Mouse (Mus musculus) embryonic facial prominence, embryonic 12.5 days (tissue): Measurements from ENCODE around the gene Oxsr1. TPM values are rescaled to one million over a fixed set of nuclear protein-coding genes. Genes with fewer than 3 reads are reported as not detected.
"Not testable (repeated sequence)": the region's sequence is repeated elsewhere in the genome, so short reads cannot be mapped to it uniquely, and the experiment has no call there.

Experiments
- ATAC-seq: fragments of 200-750 bp; cut with Nextera tagmentation; 2 replicates; pipeline ENCODE4 v1.8.0; 2017; ENCODE audit not compliant: insufficient number of reproducible peaks, insufficient read depth, low FRiP score, low TSS enrichment
- H3K27ac ChIP-seq: fragments of 300-500 bp; sonication (generic); 2 replicates; pipeline ENCODE4 v1.5.1; 2016; ENCODE audit warnings: mild to moderate bottlenecking
- H3K27me3 ChIP-seq: fragments of 300-500 bp; sonication (generic); 2 replicates; pipeline ENCODE4 v1.6.1; 2016; ENCODE audit warnings: mild to moderate bottlenecking, moderate library complexity
- H3K36me3 ChIP-seq: fragments of 300-500 bp; sonication (generic); 2 replicates; pipeline ENCODE4 v1.6.1; 2016; ENCODE audit warnings: mild to moderate bottlenecking
- H3K4me1 ChIP-seq: fragments of 300-500 bp; sonication (generic); 2 replicates; pipeline ENCODE4 v1.6.1; 2016
- H3K4me2 ChIP-seq: fragments of 300-500 bp; sonication (generic); replicated peaks from 2 replicates; pipeline ENCODE4 v1.6.1; 2016; ENCODE audit warnings: mild to moderate bottlenecking, moderate library complexity
- H3K4me3 ChIP-seq: fragments of 300-500 bp; sonication (generic); 2 replicates; pipeline ENCODE4 v1.5.1; 2016; ENCODE audit warnings: mild to moderate bottlenecking
- H3K9ac ChIP-seq: fragments of 300-500 bp; sonication (generic); 2 replicates; pipeline ENCODE4 v1.6.1; 2016; ENCODE audit warnings: mild to moderate bottlenecking, moderate library complexity
- H3K9me3 ChIP-seq: fragments of 300-500 bp; sonication (generic); 2 replicates; pipeline ENCODE4 v1.6.1; 2016; ENCODE audit warnings: mild to moderate bottlenecking, moderate library complexity
- WGBS: fragments of 180-500 bp; shearing (Covaris S2); methylation state at CpG from one replicate; pipeline ENCODE4 v1.1.7; 2016; 5-methylcytosine and 5-hydroxymethylcytosine counted together
- polyA plus RNA-seq: library from polyadenylated mRNA; unstranded; fragments of >200 nt; fragmentation: Nextera tagmentation; extraction: Ambion mirVana; gene quantifications from 2 replicates; pipeline ENCODE4 v1.2.1, GENCODE M21; 2016

The Oxsr1 gene
- polyA plus RNA-seq, 1 experiment from 2014 or later, result 18.0 TPM

DNA sequence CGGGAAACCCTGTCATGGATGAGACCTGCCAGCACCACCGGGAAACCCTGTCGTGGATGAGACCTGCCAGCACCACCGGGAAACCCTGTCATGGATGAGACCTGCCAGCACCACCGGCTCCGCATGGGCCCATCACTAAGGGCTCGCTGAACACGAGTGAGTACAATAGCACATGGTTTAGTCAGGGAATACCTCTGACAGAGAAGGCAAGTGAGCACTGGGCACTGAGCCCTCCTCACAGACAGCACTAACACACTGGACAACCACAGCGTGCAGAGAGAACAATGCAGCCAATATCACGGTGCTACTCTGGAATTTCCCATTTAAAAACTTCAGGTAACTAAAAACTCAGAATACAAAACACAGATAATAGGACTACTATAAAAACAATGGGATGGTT is 9.1 kb downstream of the Oxsr1 start:
- no peaks in the 10 kb centered on the region for H3K4me1 ChIP-seq
- H3K4me3 ChIP-seq, result no peak overlapping the region
- H3K27ac ChIP-seq, result no peak overlapping the region
- H3K9ac ChIP-seq, result no peak overlapping the region
- H3K36me3 ChIP-seq, result no peaks in the 10 kb centered on the region
- no peak overlapping the region for H3K4me2 ChIP-seq
- H3K27me3 ChIP-seq, result no peaks in the 10 kb centered on the region
- WGBS, result 96% methylated on average over 10 of the region's 10 CpGs
- ATAC-seq, result no peak
- no peaks in the 10 kb centered on the region for H3K9me3 ChIP-seq

DNA sequence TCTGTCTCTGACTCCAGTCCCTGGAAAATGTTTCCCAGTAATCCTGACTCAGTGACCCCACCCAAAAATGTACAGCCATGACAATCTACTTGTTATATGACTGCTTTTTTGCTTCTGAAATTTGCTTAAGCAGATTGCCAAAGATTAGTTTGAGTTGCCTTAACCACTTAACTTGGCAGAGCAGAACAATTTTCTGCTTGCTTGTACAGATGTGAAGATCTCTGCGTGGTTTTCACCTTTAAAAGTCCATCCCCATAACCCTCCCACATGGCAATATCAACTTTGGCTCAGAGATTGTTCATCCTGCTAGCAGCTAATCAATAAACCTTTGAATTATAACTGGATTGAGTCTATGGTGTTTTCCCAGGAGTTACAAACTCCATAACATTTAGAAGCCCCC is 13.2 kb downstream of the Oxsr1 start:
- H3K27ac ChIP-seq, result no peak overlapping the region
- ATAC-seq, result no peak
- no peak overlapping the region for H3K4me3 ChIP-seq
- H3K9ac ChIP-seq, result no peak overlapping the region
- no peaks in the 10 kb centered on the region for H3K9me3 ChIP-seq
- H3K27me3 ChIP-seq, result no peaks in the 10 kb centered on the region
- H3K36me3 ChIP-seq, result no peaks in the 10 kb centered on the region
- no peaks in the 10 kb centered on the region for H3K4me1 ChIP-seq
- no peak overlapping the region for H3K4me2 ChIP-seq
- WGBS, result 95% methylated on average over 1 of the region's 1 CpGs

DNA sequence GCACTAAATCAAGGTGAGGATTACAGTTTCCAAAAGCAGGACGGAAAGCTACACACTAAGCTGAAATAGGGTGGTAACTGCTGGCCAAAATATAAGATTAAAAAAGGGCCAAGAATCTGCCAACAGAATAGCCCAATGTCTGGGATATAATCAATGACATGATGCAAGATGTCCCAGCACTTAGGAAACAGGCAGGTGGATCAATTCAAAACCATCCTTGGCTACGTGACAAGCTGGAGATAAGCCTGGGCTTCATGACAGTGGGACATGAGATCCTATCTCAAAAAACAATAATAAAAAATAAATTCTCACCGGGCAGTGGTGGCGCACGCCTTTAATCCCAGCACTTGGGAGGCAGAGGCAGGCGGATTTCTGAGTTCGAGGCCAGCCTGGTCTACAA is 16.4 kb downstream of the Oxsr1 start:
- peaks cover 9% of the 10 kb centered on the region for H3K36me3 ChIP-seq
- ATAC-seq, result no peak
- no peak overlapping the region for H3K9ac ChIP-seq
- H3K9me3 ChIP-seq, result no peaks in the 10 kb centered on the region
- H3K27ac ChIP-seq, result no peak overlapping the region
- WGBS, result 93% methylated on average over 7 of the region's 7 CpGs
- no peak overlapping the region for H3K4me2 ChIP-seq
- H3K4me3 ChIP-seq, result no peak overlapping the region
- no peaks in the 10 kb centered on the region for H3K27me3 ChIP-seq
- H3K4me1 ChIP-seq, result no peaks in the 10 kb centered on the region

GRCm38 (mm10) chr9:119298563-119298962 is 23.7 kb downstream of the Oxsr1 start:
- Histone ChIP-seq H3K4me2 (no peak overlapping the region), H3K4me3 (no peak overlapping the region), H3K27me3 (no peaks in the 10 kb centered on the region), H3K36me3 (peaks cover 9% of the 10 kb centered on the region), H3K9ac (no peak overlapping the region), H3K9me3 (no peaks in the 10 kb centered on the region), H3K27ac (no peak overlapping the region), H3K4me1 (no peaks in the 10 kb centered on the region)
- ATAC-seq, result no peak
- WGBS, result 83% methylated on average over 3 of the region's 3 CpGs

DNA sequence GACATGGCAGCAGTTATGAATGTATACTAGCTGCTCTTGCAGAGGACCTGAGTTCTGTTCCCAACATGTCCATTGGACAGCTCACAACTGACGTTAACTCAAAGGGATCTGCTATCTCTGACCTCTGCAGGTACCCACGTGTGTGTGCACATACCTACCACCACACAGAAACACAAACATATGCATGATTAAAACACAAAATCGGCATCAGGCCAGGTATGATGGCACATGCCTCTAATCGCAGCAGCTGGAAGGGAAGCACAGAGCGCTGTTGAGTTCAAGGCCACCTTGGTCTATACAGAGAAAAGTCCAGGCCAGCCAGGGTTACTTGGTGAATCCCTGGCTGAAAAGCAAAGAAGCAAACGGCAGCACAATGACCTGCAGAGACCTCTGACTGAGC is 24.5 kb downstream of the Oxsr1 start:
- H3K9ac ChIP-seq, result no peak overlapping the region
- H3K9me3 ChIP-seq, result no peaks in the 10 kb centered on the region
- H3K36me3 ChIP-seq, result peaks cover 9% of the 10 kb centered on the region
- no peaks in the 10 kb centered on the region for H3K4me1 ChIP-seq
- H3K4me2 ChIP-seq, result no peak overlapping the region
- no peak overlapping the region for H3K4me3 ChIP-seq
- WGBS, result 87% methylated on average over 6 of the region's 6 CpGs
- H3K27ac ChIP-seq, result no peak overlapping the region
- no peaks in the 10 kb centered on the region for H3K27me3 ChIP-seq
- ATAC-seq, result no peak

DNA sequence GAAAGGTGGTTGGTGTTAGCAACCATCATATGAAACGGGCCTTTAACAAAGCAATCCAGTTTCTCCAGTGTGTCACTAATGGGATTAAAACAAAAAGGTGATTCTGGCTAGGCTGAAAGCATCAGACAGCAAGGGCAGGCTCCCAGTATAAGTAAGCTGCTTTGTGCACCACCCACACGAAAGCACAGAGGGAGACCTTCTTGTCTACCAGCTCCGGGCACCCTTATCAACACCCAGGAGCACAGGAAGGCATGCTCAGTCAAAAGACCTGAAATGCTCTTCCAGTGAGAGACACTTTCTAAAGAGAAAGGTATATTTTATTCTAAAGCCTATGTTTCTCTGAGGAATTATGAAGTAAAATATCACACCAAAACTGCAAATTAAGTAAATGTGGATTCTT is 31.4 kb downstream of the Oxsr1 start:
- no peaks in the 10 kb centered on the region for H3K9me3 ChIP-seq
- no peaks in the 10 kb centered on the region for H3K27me3 ChIP-seq
- H3K27ac ChIP-seq, result no peak overlapping the region
- H3K36me3 ChIP-seq, result peaks cover 3% of the 10 kb centered on the region; the same call in 1 of the 2 replicates
- WGBS, result 89% methylated on average over 3 of the region's 3 CpGs
- H3K4me2 ChIP-seq, result no peak overlapping the region
- no peak overlapping the region for H3K9ac ChIP-seq
- no peak overlapping the region for H3K4me3 ChIP-seq
- ATAC-seq, result no peak
- no peaks in the 10 kb centered on the region for H3K4me1 ChIP-seq

- H3K27me3 ChIP-seq, result no peaks in the 10 kb centered on the region
- no peak overlapping the region for H3K9ac ChIP-seq
- H3K4me3 ChIP-seq, result no peak overlapping the region
- H3K36me3 ChIP-seq, result peaks cover 15% of the 10 kb centered on the region; the same call in 1 of the 2 replicates
- no peak for ATAC-seq
- no peak overlapping the region for H3K4me2 ChIP-seq
- no peak overlapping the region for H3K27ac ChIP-seq
- H3K4me1 ChIP-seq, result no peaks in the 10 kb centered on the region
- no peaks in the 10 kb centered on the region for H3K9me3 ChIP-seq
- 89% methylated on average over 5 of the region's 5 CpGs for WGBS
Observed at GRCm38 (mm10) chr9:119280894-119281682, 41.1 kb downstream of the Oxsr1 start.

DNA sequence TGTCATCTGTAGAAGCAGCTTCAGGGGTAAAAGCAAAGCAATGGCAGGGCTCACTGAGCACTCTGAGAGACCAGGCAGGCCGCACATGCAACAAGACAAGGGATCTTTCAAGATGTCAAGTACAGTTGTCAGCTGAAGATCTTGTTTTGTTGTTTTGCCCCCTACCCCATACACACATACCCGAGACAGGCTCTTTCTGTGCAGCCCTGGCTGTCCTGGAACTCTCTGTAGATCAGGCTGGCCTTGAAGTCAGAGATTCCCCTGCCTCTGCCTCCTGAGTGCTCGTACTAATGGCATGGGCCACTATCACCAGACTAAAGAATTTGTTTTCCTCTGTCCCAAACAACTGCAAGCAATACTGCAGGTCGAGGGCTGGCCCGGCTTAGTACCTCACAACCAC is 44.2 kb downstream of the Oxsr1 start:
- Histone ChIP-seq H3K27ac (no peak overlapping the region), H3K4me3 (no peak overlapping the region), H3K4me2 (no peak overlapping the region), H3K36me3 (peaks cover 15% of the 10 kb centered on the region; the same call in 1 of the 2 replicates), H3K9ac (no peak overlapping the region), H3K27me3 (no peaks in the 10 kb centered on the region), H3K9me3 (no peaks in the 10 kb centered on the region), H3K4me1 (no peaks in the 10 kb centered on the region)
- ATAC-seq, result no peak
- WGBS, result 92% methylated on average over 5 of the region's 5 CpGs

- Histone ChIP-seq H3K4me1 (no peaks in the 10 kb centered on the region), H3K9ac (no peak overlapping the region), H3K4me3 (no peak overlapping the region), H3K4me2 (no peak overlapping the region), H3K27me3 (no peaks in the 10 kb centered on the region), H3K9me3 (no peaks in the 10 kb centered on the region), H3K36me3 (peaks cover 12% of the 10 kb centered on the region; the same call in 1 of the 2 replicates), H3K27ac (no peak overlapping the region)
- no peak for ATAC-seq
- WGBS, result 88% methylated on average over 7 of the region's 7 CpGs
Observed at GRCm38 (mm10) chr9:119276321-119276720, 45.9 kb downstream of the Oxsr1 start.

GRCm38 (mm10) chr9:119274814-119275213 is 47.4 kb downstream of the Oxsr1 start:
- H3K9me3 ChIP-seq, ATAC-seq, H3K4me2 ChIP-seq, H3K4me3 ChIP-seq, H3K36me3 ChIP-seq, H3K27ac ChIP-seq, H3K27me3 ChIP-seq, H3K9ac ChIP-seq, H3K4me1 ChIP-seq: not testable (repeated sequence)
- WGBS, result 93% methylated on average over 5 of the region's 5 CpGs

DNA sequence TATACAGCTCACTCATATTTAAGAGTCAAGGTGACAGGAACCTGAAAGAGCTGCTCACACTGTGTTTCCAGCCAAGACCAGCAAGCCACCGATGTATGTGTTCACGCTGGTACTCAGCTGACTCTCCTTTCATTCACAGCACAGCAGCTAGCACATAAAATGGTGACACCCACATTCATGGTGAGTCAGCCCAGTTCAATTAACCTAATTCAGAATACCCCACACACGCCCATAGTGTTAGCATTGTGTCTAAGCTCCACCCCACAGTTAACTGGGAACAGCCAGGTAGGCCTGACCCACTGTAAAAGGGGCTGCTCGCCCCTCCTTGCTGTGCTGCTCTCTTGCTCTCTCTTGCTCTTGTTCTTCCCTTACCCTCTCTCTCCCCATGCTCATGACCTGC is 50.7 kb downstream of the Oxsr1 start:
- no peak overlapping the region for H3K4me2 ChIP-seq
- ATAC-seq, result no peak

DNA sequence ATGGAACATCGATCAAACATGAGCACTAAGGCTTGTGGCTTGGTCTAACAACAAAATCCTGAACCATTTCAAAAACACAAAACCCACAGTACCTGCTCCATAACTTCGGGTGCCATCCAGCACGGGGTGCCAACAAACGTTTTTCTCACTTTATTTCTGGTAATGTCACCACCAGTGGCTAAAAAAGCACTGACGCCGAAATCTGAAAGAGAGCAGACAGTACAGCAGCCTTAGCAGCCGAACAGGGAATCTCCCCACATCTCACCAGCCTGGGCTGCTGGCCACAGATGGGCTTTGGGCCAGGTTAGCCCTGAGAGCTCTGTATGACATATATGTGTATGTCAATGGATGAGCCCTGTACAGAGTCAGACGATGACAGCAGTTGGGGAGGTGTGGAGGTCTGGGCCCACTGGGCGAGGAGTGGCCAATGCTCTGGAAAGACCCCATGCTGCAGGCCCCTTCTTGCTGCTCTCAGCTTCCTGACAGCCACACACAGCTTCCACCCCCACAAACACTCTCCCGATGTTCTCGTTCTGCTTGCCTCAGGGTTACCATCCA is 53.6 kb downstream of the Oxsr1 start:
- no peak overlapping the region for H3K4me3 ChIP-seq
- no peak for ATAC-seq
- H3K4me2 ChIP-seq, result no peak overlapping the region
- H3K9ac ChIP-seq, result no peak overlapping the region
- H3K27ac ChIP-seq, result no peak overlapping the region
- H3K27me3 ChIP-seq, result no peaks in the 10 kb centered on the region
- no peaks in the 10 kb centered on the region for H3K9me3 ChIP-seq
- H3K4me1 ChIP-seq, result no peaks in the 10 kb centered on the region
- WGBS, result 94% methylated on average over 11 of the region's 11 CpGs
- H3K36me3 ChIP-seq, result peaks cover 33% of the 10 kb centered on the region

More for the DNA sequence above, 50.7 kb downstream of the Oxsr1 start:
- Histone ChIP-seq H3K36me3 (peaks cover 19% of the 10 kb centered on the region), H3K4me1 (no peaks in the 10 kb centered on the region), H3K4me3 (no peak overlapping the region), H3K27ac (no peak overlapping the region), H3K9ac (no peak overlapping the region), H3K9me3 (no peaks in the 10 kb centered on the region), H3K27me3 (no peaks in the 10 kb centered on the region)
- 92% methylated on average over 4 of the region's 4 CpGs for WGBS
